8 mouse cellular contexts compared by ENCODE assay signal in genomic region chr13:22040464-22041141, GRCm38 (mm10). TPM values are rescaled to one million over a fixed set of nuclear protein-coding genes. Genes with fewer than 3 reads are reported as not detected.
DNase-seq lines count a peak whose midpoint lies in the region; ATAC-seq and TF ChIP-seq lines count a peak whose summit lies in the region.

No protein-coding gene starts in this region.

- peak overlapping the region; percentile 53 for H3K4me3 ChIP-seq in heart, adult 2 months
- peak overlapping the region; percentile 66 for H3K4me3 ChIP-seq in G1E (ENCODE audit: low read depth, low read length)
- H3K4me3 ChIP-seq in erythroblast, embryonic 14.5 days (replicated peaks): peak overlapping the region; percentile 78
- peak overlapping the region; percentile 42 for H3K4me3 ChIP-seq in limb, embryonic 15.5 days

- no peak for TF ChIP-seq EP300 in heart, adult 2 months (IDR thresholded peaks at IDR 0.05; ENCODE audit: insufficient read depth, low read depth, low read length)

- TF ChIP-seq POLR2A in heart, adult 2 months (IDR thresholded peaks at IDR 0.05; ENCODE audit: insufficient read depth, low read depth, low read length): no peak

- 6% methylated on average over 24 of the region's 24 CpGs for WGBS in heart, adult 2 months
- WGBS in limb, embryonic 15.5 days: under 1% methylated on average over 24 of the region's 24 CpGs

- H3K36me3 ChIP-seq in heart, adult 2 months (ENCODE audit: control insufficient read depth, insufficient read depth, low read length): no peaks in the 10 kb centered on the region
- no peaks in the 10 kb centered on the region for H3K36me3 ChIP-seq in G1E (replicated peaks)
- H3K36me3 ChIP-seq in erythroblast, embryonic 14.5 days (ENCODE audit: control insufficient read depth): no peaks in the 10 kb centered on the region
- no peaks in the 10 kb centered on the region for H3K36me3 ChIP-seq in limb, embryonic 15.5 days

- no peaks in the 10 kb centered on the region for H3K27me3 ChIP-seq in heart, adult 2 months (ENCODE audit: control insufficient read depth, insufficient read depth, low read length)
- no peaks in the 10 kb centered on the region for H3K27me3 ChIP-seq in G1E (ENCODE audit: insufficient read depth, low read length)
- H3K27me3 ChIP-seq in erythroblast, embryonic 14.5 days (ENCODE audit: control insufficient read depth): no peaks in the 10 kb centered on the region
- H3K27me3 ChIP-seq in limb, embryonic 15.5 days: no peaks in the 10 kb centered on the region

- no peaks in the 10 kb centered on the region for H3K79me2 ChIP-seq in heart, adult 2 months (replicated peaks; ENCODE audit: control insufficient read depth, insufficient read depth, low read length)

- no peak for TF ChIP-seq CTCF in heart, adult 2 months (IDR thresholded peaks at IDR 0.05)
- no peak for TF ChIP-seq CTCF in G1E (IDR thresholded peaks at IDR 0.05; ENCODE audit: low read depth, low read length)

- peak overlapping the region; percentile 65 for H3K9ac ChIP-seq in heart, adult 2 months (ENCODE audit: low read depth, low read length)
- H3K9ac ChIP-seq in limb, embryonic 15.5 days: peak overlapping the region; percentile 44

- intact Hi-C loops in heart, adult 2 months (cut with DNase I): loop anchor here (2.0 to 10.0 kb wide), 7 partner anchors 263 to 1707 kb away; partner anchors contain the start of genes Hist1h1e, Hist1h2ai, Hist1h2ak and Hist1h2bb
- intact Hi-C loops in left cerebral cortex, postnatal 10 days (cut with DNase I): loop anchor here (10.0 kb wide), 2 partner anchors 1654 to 1694 kb away; partner anchors contain the start of genes Hist1h1c, Hist1h1t and Hist1h4c

- no peaks in the 10 kb centered on the region; the same call in 1 of the 2 replicates for H3K4me1 ChIP-seq in heart, adult 2 months (ENCODE audit: control insufficient read depth, insufficient read depth, low read length)
- H3K4me1 ChIP-seq in G1E (ENCODE audit: insufficient read depth, low read depth, low read length): peaks cover 28% of the 10 kb centered on the region
- peaks cover 77% of the 10 kb centered on the region for H3K4me1 ChIP-seq in erythroblast, embryonic 14.5 days (ENCODE audit: control insufficient read depth)
- peaks cover 30% of the 10 kb centered on the region for H3K4me1 ChIP-seq in limb, embryonic 15.5 days

- no peak for DNase-seq in heart, adult 2 months
- DNase-seq in heart, postnatal 4 days: no peak
- DNase-seq in G1E (ENCODE audit: low spot score): no peak
- DNase-seq in retina, embryonic 14.5 days (ENCODE audit: low spot score): peak; percentile 55
- DNase-seq in left cerebral cortex, postnatal 10 days (ENCODE audit: extremely low spot score in 1 of 2, low spot score in 2 of 2): no peak
- DNase-seq in gastrocnemius, postnatal 25 days: no peak

- no peaks in the 10 kb centered on the region for H3K9me3 ChIP-seq in G1E (replicated peaks)
- no peaks in the 10 kb centered on the region for H3K9me3 ChIP-seq in erythroblast, embryonic 14.5 days (ENCODE audit: control insufficient read depth, low read length)
- no peaks in the 10 kb centered on the region for H3K9me3 ChIP-seq in limb, embryonic 15.5 days

- no peak for ATAC-seq in G1E (ENCODE audit: extremely low read depth, insufficient number of reproducible peaks, low FRiP score, poor library complexity, severe bottlenecking)
- 0 out of 2 replicates have a peak, but pooled peaks have one; percentile 9 for ATAC-seq in limb, embryonic 15.5 days (ENCODE audit: insufficient number of reproducible peaks, low FRiP score, low TSS enrichment, low read depth)

- H3K4me2 ChIP-seq in limb, embryonic 15.5 days: peak overlapping the region; percentile 63

- H3K27ac ChIP-seq in heart, adult 2 months: peak overlapping the region; percentile 44; the same call in 1 of the 2 replicates
- H3K27ac ChIP-seq in limb, embryonic 15.5 days: peak overlapping the region; percentile 93

RNA-seq across cellular contexts. Expression of gene Hist1h4i, which starts 0.6 kb away (rescaled TPM):
- total RNA-seq in heart, adult 2 months (2021): 10 to 100 TPM; 11.9 to 18.1 TPM
- 5.8 and 8.3 TPM in 2 replicates for polyA plus RNA-seq in heart, adult 2 months (2012; rRNA removed)
- total RNA-seq in heart, postnatal 4 days (2021): 100 to 1,000 TPM; 139 to 147 TPM
- total RNA-seq in G1E (2014; fragmentation: Nextera tagmentation): 26.2 and 52.2 TPM in 2 replicates
- 284 and 309 TPM in 2 replicates for total RNA-seq in G1E (2017)
- polyA plus RNA-seq in G1E (2012): 12.6 and 17.3 TPM in 2 replicates
- 24.7 and 42.0 TPM in 2 replicates for polyA plus RNA-seq in erythroblast, embryonic 14.5 days (2012)
- 15.8 and 18.4 TPM in 2 replicates for polyA plus RNA-seq in limb, embryonic 15.5 days (2015; fragmentation: Nextera tagmentation; extraction: Ambion mirVana)
- 10 to 100 TPM; 45.9 to 47.6 TPM for total RNA-seq in left cerebral cortex, postnatal 10 days (2021)
- total RNA-seq in gastrocnemius, postnatal 25 days (2021): 10 to 100 TPM; 30.9 to 31.7 TPM

RNA-seq across cellular contexts. Expression of gene Hist1h2ag, which starts 2.1 kb away (rescaled TPM):
- 1 to 10 TPM; 1.7 to 4.3 TPM for total RNA-seq in heart, adult 2 months (2021)
- polyA plus RNA-seq in heart, adult 2 months (2012; rRNA removed): not detected in 2 replicates
- 100 to 1,000 TPM; 359 to 370 TPM for total RNA-seq in heart, postnatal 4 days (2021)
- total RNA-seq in G1E (2014; fragmentation: Nextera tagmentation) (141 and 253 TPM in 2 replicates), G1E (2017) (901 and 1,517 TPM in 2 replicates)
- polyA plus RNA-seq in G1E (2012): 27.9 and 53.3 TPM in 2 replicates
- 9.1 and 21.8 TPM in 2 replicates for polyA plus RNA-seq in erythroblast, embryonic 14.5 days (2012)
- polyA plus RNA-seq in limb, embryonic 15.5 days (2015; fragmentation: Nextera tagmentation; extraction: Ambion mirVana): 32.9 and 36.9 TPM in 2 replicates
- total RNA-seq in left cerebral cortex, postnatal 10 days (2021): 10 to 100 TPM; 26.2 to 28.0 TPM
- total RNA-seq in gastrocnemius, postnatal 25 days (2021): 10 to 100 TPM in 1 of 2 experiments, 1 to 10 TPM in 1; 3.5 to 16.1 TPM

RNA-seq across cellular contexts. Expression of gene Hist1h2bj, which starts 2.4 kb away (rescaled TPM):
- 1 to 10 TPM; 2.8 to 3.6 TPM for total RNA-seq in heart, adult 2 months (2021)
- polyA plus RNA-seq in heart, adult 2 months (2012; rRNA removed): 0.59 TPM in 1 of 2 replicates, not detected in the other
- total RNA-seq in heart, postnatal 4 days (2021): 100 to 1,000 TPM; 284 to 295 TPM
- total RNA-seq in G1E (2014; fragmentation: Nextera tagmentation): 9.0 and 49.5 TPM in 2 replicates
- total RNA-seq in G1E (2017): 205 and 369 TPM in 2 replicates
- 10.5 and 40.6 TPM in 2 replicates for polyA plus RNA-seq in G1E (2012)
- polyA plus RNA-seq in erythroblast, embryonic 14.5 days (2012): 17.0 and 19.6 TPM in 2 replicates
- polyA plus RNA-seq in limb, embryonic 15.5 days (2015; fragmentation: Nextera tagmentation; extraction: Ambion mirVana): 6.8 and 8.1 TPM in 2 replicates
- 10 to 100 TPM; 21.4 to 25.6 TPM for total RNA-seq in left cerebral cortex, postnatal 10 days (2021)
- 10 to 100 TPM in 1 of 2 experiments, 1 to 10 TPM in 1; 5.3 to 14.5 TPM for total RNA-seq in gastrocnemius, postnatal 25 days (2021)

RNA-seq across cellular contexts. Expression of gene Hist1h2bk, which starts 4.9 kb away (rescaled TPM):
- 10 to 100 TPM in 1 of 2 experiments, 1 to 10 TPM in 1; 7.3 to 10.0 TPM for total RNA-seq in heart, adult 2 months (2021)
- polyA plus RNA-seq in heart, adult 2 months (2012; rRNA removed): not detected in 2 replicates
- total RNA-seq in heart, postnatal 4 days (2021): 100 to 1,000 TPM; 416 to 424 TPM
- total RNA-seq in G1E (2014; fragmentation: Nextera tagmentation) (229 and 286 TPM in 2 replicates), G1E (2017) (1,693 and 2,296 TPM in 2 replicates)
- 11.8 and 30.4 TPM in 2 replicates for polyA plus RNA-seq in G1E (2012)
- 6.1 and 13.9 TPM in 2 replicates for polyA plus RNA-seq in erythroblast, embryonic 14.5 days (2012)
- polyA plus RNA-seq in limb, embryonic 15.5 days (2015; fragmentation: Nextera tagmentation; extraction: Ambion mirVana): 4.2 and 6.2 TPM in 2 replicates
- total RNA-seq in left cerebral cortex, postnatal 10 days (2021): 10 to 100 TPM; 38.0 to 50.2 TPM
- total RNA-seq in gastrocnemius, postnatal 25 days (2021): 10 to 100 TPM; 13.9 to 29.0 TPM

RNA-seq across cellular contexts. Expression of gene Hist1h2ah, which starts 5.2 kb away (rescaled TPM):
- total RNA-seq in heart, adult 2 months (2021): 1 to 10 TPM; 8.1 to 10.0 TPM
- polyA plus RNA-seq in heart, adult 2 months (2012; rRNA removed): 1.1 TPM in 1 of 2 replicates, not detected in the other
- total RNA-seq in heart, postnatal 4 days (2021): 100 to 1,000 TPM; 504 to 579 TPM
- total RNA-seq in G1E (2014; fragmentation: Nextera tagmentation) (177 and 303 TPM in 2 replicates), G1E (2017) (2,043 and 4,016 TPM in 2 replicates)
- polyA plus RNA-seq in G1E (2012): 5,681 and 9,617 TPM in 2 replicates
- 105 and 181 TPM in 2 replicates for polyA plus RNA-seq in erythroblast, embryonic 14.5 days (2012)
- polyA plus RNA-seq in limb, embryonic 15.5 days (2015; fragmentation: Nextera tagmentation; extraction: Ambion mirVana): 4.7 and 7.2 TPM in 2 replicates
- 10 to 100 TPM; 37.9 to 54.9 TPM for total RNA-seq in left cerebral cortex, postnatal 10 days (2021)
- 1 to 10 TPM; 2.9 to 7.7 TPM for total RNA-seq in gastrocnemius, postnatal 25 days (2021)

Comparison
In these comparisons a context has a peak if more than half of its experiments do, and no peak if none do; other contexts are left out.
1. RNA of gene Hist1h2ag, which starts 2.1 kb away (total RNA-seq): 141 to 1,517 TPM in G1E and 359 to 370 TPM in heart, postnatal 4 days; 26.2 to 28.0 TPM in left cerebral cortex, postnatal 10 days, 3.5 to 16.1 TPM in gastrocnemius, postnatal 25 days and 1.7 to 4.3 TPM in heart, adult 2 months; every median in the first group is over 4 times any median in the second.
2. Peak in every context shown above with its lines, with median percentiles within 50 percentile points of each other: H3K4me3 ChIP-seq.